Mouse (Mus musculus): ENCODE data around the gene Wwox. TPM values are rescaled to one million over a fixed set of nuclear protein-coding genes. Genes with fewer than 3 reads are reported as not detected.
A peak's percentile ranks its signal among the peaks of the same experiment; 100 is the strongest.

The Wwox gene
- total RNA-seq, 1 experiment from 2014 or later: 11.8 TPM

- peak; percentile 61; the same call in 1 of the 2 replicates for ATAC-seq (replicated peaks; ENCODE audit: low read depth, poor library complexity, severe bottlenecking)
Measured at GRCm38 (mm10) chr8:114927917-114928316, 488.5 kb downstream of the Wwox start.

GRCm38 (mm10) chr8:114929597-114929996 lies 490.1 kb downstream of the Wwox start:
- ATAC-seq (replicated peaks; ENCODE audit: low read depth, poor library complexity, severe bottlenecking): no peak

- no peak for ATAC-seq (replicated peaks; ENCODE audit: low read depth, poor library complexity, severe bottlenecking)
Measured at GRCm38 (mm10) chr8:114932071-114932630, 492.7 kb downstream of the Wwox start.

GRCm38 (mm10) chr8:114933248-114933647 lies 493.8 kb downstream of the Wwox start:
- ATAC-seq (replicated peaks; ENCODE audit: low read depth, poor library complexity, severe bottlenecking): no peak

GRCm38 (mm10) chr8:114936887-114937286 lies 497.4 kb downstream of the Wwox start:
- ATAC-seq (replicated peaks; ENCODE audit: low read depth, poor library complexity, severe bottlenecking): no peak

GRCm38 (mm10) chr8:114939338-114939737 lies 499.9 kb downstream of the Wwox start:
- ATAC-seq (replicated peaks; ENCODE audit: low read depth, poor library complexity, severe bottlenecking): no peak

GRCm38 (mm10) chr8:114941096-114941495 lies 501.6 kb downstream of the Wwox start:
- no peak for ATAC-seq (replicated peaks; ENCODE audit: low read depth, poor library complexity, severe bottlenecking)

GRCm38 (mm10) chr8:114941644-114942043 lies 502.2 kb downstream of the Wwox start:
- peak; percentile 69 for ATAC-seq (replicated peaks; ENCODE audit: low read depth, poor library complexity, severe bottlenecking)

- no peak for ATAC-seq (replicated peaks; ENCODE audit: low read depth, poor library complexity, severe bottlenecking)
Measured at GRCm38 (mm10) chr8:114947921-114948320, 508.5 kb downstream of the Wwox start.

- ATAC-seq (replicated peaks; ENCODE audit: low read depth, poor library complexity, severe bottlenecking): no peak
Measured at GRCm38 (mm10) chr8:114956377-114957168, 517.1 kb downstream of the Wwox start.

- no peak for ATAC-seq (replicated peaks; ENCODE audit: low read depth, poor library complexity, severe bottlenecking)
Measured at GRCm38 (mm10) chr8:114958437-114959107, 519.1 kb downstream of the Wwox start.

- no peak for ATAC-seq (replicated peaks; ENCODE audit: low read depth, poor library complexity, severe bottlenecking)
Measured at GRCm38 (mm10) chr8:114959406-114959805, 520.0 kb downstream of the Wwox start.

- ATAC-seq (replicated peaks; ENCODE audit: low read depth, poor library complexity, severe bottlenecking): no peak
Measured at GRCm38 (mm10) chr8:114962494-114962893, 523.0 kb downstream of the Wwox start.

- no peak for ATAC-seq (replicated peaks; ENCODE audit: low read depth, poor library complexity, severe bottlenecking)
Measured at GRCm38 (mm10) chr8:114963282-114963681, 523.8 kb downstream of the Wwox start.

GRCm38 (mm10) chr8:114964206-114964605 lies 524.8 kb downstream of the Wwox start:
- ATAC-seq (replicated peaks; ENCODE audit: low read depth, poor library complexity, severe bottlenecking): no peak

GRCm38 (mm10) chr8:114968842-114969241 lies 529.4 kb downstream of the Wwox start:
- no peak for ATAC-seq (replicated peaks; ENCODE audit: low read depth, poor library complexity, severe bottlenecking)

- ATAC-seq (replicated peaks; ENCODE audit: low read depth, poor library complexity, severe bottlenecking): peak; percentile 99
Measured at GRCm38 (mm10) chr8:114971378-114971777, 531.9 kb downstream of the Wwox start.

GRCm38 (mm10) chr8:114973002-114973461 lies 533.6 kb downstream of the Wwox start:
- no peak for ATAC-seq (replicated peaks; ENCODE audit: low read depth, poor library complexity, severe bottlenecking)

- ATAC-seq (replicated peaks; ENCODE audit: low read depth, poor library complexity, severe bottlenecking): no peak
Measured at GRCm38 (mm10) chr8:114974336-114974950, 535.0 kb downstream of the Wwox start.

- ATAC-seq (replicated peaks; ENCODE audit: low read depth, poor library complexity, severe bottlenecking): no peak
Measured at GRCm38 (mm10) chr8:114977746-114978145, 538.3 kb downstream of the Wwox start.
